Mouse (Mus musculus) limb, embryonic 11.5 days (tissue): Measurements from ENCODE around the gene Vsig10l. TPM values are rescaled to one million over a fixed set of nuclear protein-coding genes. Genes with fewer than 3 reads are reported as not detected.

ENCODE experiments used
- ATAC-seq: fragments of 200-750 bp; cut with Nextera tagmentation; 2 replicates; pipeline ENCODE4 v1.8.0; 2017; ENCODE audit warnings: low read depth; ENCODE audit not compliant: insufficient number of reproducible peaks, low FRiP score, low TSS enrichment
- DNase-seq: peaks from one replicate; pipeline ENCODE4 v3.0.0-alpha.2; 2015; ENCODE audit warnings: low spot score
- H3K27ac ChIP-seq: fragments of 300-500 bp; sonication (generic); replicated peaks from 2 replicates; pipeline ENCODE4 v1.5.1; 2014; ENCODE audit warnings: low read depth, mild to moderate bottlenecking, low read length
- H3K27me3 ChIP-seq: fragments of 300-500 bp; sonication (generic); 2 replicates; pipeline ENCODE4 v1.6.1; 2014; ENCODE audit warnings: mild to moderate bottlenecking, low read length, mixed read lengths; ENCODE audit not compliant: control insufficient read depth, insufficient read depth
- H3K36me3 ChIP-seq: fragments of 300-500 bp; sonication (generic); 2 replicates; pipeline ENCODE4 v1.6.1; 2014; ENCODE audit warnings: mild to moderate bottlenecking, low read length, moderate library complexity, mixed read lengths; ENCODE audit not compliant: control insufficient read depth, insufficient read depth
- H3K4me1 ChIP-seq: fragments of 300-500 bp; sonication (generic); 2 replicates; pipeline ENCODE4 v1.6.1; 2014; ENCODE audit warnings: low read length, mixed read lengths; ENCODE audit not compliant: control insufficient read depth, insufficient read depth
- H3K4me2 ChIP-seq: fragments of 300-500 bp; sonication (generic); 2 replicates; pipeline ENCODE4 v1.6.1; 2014; ENCODE audit warnings: low read depth, mild to moderate bottlenecking, moderate library complexity; ENCODE audit not compliant: severe bottlenecking
- H3K4me3 ChIP-seq: fragments of 300-500 bp; sonication (generic); 2 replicates; pipeline ENCODE4 v1.5.1; 2014; ENCODE audit warnings: low read depth, low read length
- H3K9ac ChIP-seq: fragments of 300-500 bp; sonication (generic); 2 replicates; pipeline ENCODE4 v1.6.1; 2014; ENCODE audit warnings: mild to moderate bottlenecking, low read length
- H3K9me3 ChIP-seq: fragments of 300-500 bp; sonication (generic); 2 replicates; pipeline ENCODE4 v1.6.1; 2016; ENCODE audit warnings: low read length; ENCODE audit not compliant: control insufficient read depth
- WGBS: fragments of 180-500 bp; shearing (Covaris S2); extraction: QIAGEN DNeasy Blood & Tissue Kit; methylation state at CpG from one replicate; pipeline ENCODE4 v1.1.7; 2014; 5-methylcytosine and 5-hydroxymethylcytosine counted together
- polyA plus RNA-seq: library from polyadenylated mRNA; unstranded; fragments of >200 nt; fragmentation: Nextera tagmentation; extraction: Ambion mirVana; gene quantifications from 2 replicates; pipeline ENCODE4 v1.2.1, GENCODE M21; 2014

Vsig10l gene
- polyA plus RNA-seq, 1 experiment from 2014 or later = 2.0 TPM

DNA sequence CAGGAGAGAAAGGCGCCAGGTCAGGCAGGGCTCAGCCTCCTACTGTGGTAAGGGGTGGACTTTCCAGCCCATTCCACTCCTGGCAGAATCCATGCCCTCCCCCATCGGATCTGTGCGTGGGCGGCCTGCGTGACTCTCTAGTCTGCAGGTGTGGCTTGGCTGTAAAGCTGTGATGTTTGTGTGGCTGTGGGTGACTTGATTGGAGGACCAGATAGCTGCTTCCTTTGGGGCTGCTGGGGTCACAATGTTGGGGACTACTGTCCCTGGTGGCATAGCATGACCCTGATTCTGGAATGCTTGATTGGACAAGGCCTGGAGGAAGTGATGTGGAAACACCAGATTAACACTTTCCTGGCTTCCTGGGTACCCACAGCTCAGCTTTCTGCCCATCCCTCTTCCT is 25.7 kb downstream of the Vsig10l start:
- no peaks in the 10 kb centered on the region for H3K9me3 ChIP-seq
- no peaks in the 10 kb centered on the region; the same call in 1 of the 2 replicates for H3K27me3 ChIP-seq
- 33% methylated on average over 5 of the region's 5 CpGs for WGBS
- H3K36me3 ChIP-seq = no peaks in the 10 kb centered on the region
- no peaks in the 10 kb centered on the region for H3K4me1 ChIP-seq
- H3K4me2 ChIP-seq = no peak overlapping the region; the same call in 1 of the 2 replicates
- H3K4me3 ChIP-seq = no peak overlapping the region
- no peak overlapping the region for H3K27ac ChIP-seq
- ATAC-seq (no peak), DNase-seq (no peak)
- H3K9ac ChIP-seq = no peak overlapping the region

DNA sequence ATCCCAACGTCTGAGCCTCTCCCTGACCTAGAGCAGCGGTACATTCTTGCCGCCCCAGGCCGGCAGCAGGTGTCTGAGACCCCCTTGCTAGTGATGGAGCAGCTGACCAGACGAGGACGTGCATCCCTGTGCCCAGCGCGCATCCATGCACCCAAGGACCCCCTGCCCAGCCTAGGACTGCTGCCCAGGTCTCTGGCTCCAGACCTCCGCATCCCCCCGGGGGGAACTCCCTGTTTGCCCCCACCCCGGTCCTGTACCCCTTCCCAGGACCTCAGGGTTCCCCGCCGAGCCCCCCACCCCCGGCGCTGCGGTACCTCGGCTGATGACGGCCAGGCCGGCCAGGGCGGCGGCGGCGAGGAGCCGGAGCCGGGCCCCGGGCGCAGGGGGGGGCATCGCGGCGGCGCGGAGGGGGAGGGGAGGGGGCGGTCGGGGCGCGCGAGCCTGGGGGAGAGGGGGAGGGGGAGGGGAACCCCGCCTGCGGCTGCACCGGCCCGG is 26.7 kb downstream of the Vsig10l start, which contains the start of gene Iglon5:
Iglon5 (minus strand) TSS at position 445 of the 495 bp plus-strand sequence.
- DNase-seq (peak; percentile 36), ATAC-seq (peak; percentile 59)
- H3K27ac ChIP-seq = no peak within 1 kb of the TSS
- no peaks in the 10 kb centered on the region; the same call in 1 of the 2 replicates for H3K27me3 ChIP-seq
- no peaks in the 10 kb centered on the region for H3K36me3 ChIP-seq
- peak within 1 kb of the TSS; percentile 51 for H3K4me3 ChIP-seq
- H3K9ac ChIP-seq = peak within 1 kb of the TSS; percentile 69
- H3K9me3 ChIP-seq = no peaks in the 10 kb centered on the region
- H3K4me2 ChIP-seq = peak within 1 kb of the TSS; percentile 76
- H3K4me1 ChIP-seq = no peaks in the 10 kb centered on the region
- 1% methylated on average over 16 of the region's 41 CpGs for WGBS

DNA sequence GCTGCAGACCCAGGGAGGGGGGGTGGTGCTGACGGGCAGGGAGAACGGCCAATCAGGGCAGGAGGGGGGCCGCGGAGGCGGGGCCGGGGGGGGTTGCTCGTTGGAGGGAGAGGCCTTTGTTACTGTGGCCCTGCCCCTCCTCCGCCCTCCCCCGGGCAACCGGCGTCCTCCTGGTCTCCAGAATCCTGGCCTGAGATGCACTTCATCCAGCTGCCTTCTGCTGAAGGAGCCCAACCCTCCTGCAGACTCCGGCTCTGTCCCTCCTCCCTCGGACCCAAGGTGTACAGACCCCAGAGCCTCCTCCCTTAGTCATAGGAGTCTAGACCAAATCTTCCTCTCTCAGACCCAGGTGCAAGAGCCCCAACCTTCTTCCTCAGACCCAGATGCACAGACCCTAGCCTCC is 27.2 kb downstream of the Vsig10l start:
- Histone ChIP-seq H3K4me3 (peak overlapping the region; percentile 51), H3K27ac (no peak overlapping the region), H3K4me1 (no peaks in the 10 kb centered on the region), H3K4me2 (peak overlapping the region; percentile 76), H3K9me3 (no peaks in the 10 kb centered on the region), H3K36me3 (no peaks in the 10 kb centered on the region), H3K27me3 (no peaks in the 10 kb centered on the region; the same call in 1 of the 2 replicates), H3K9ac (peak overlapping the region; percentile 69)
- 0% methylated on average over 8 of the region's 13 CpGs for WGBS
- ATAC-seq (peak; percentile 88), DNase-seq (peak; percentile 84)

DNA sequence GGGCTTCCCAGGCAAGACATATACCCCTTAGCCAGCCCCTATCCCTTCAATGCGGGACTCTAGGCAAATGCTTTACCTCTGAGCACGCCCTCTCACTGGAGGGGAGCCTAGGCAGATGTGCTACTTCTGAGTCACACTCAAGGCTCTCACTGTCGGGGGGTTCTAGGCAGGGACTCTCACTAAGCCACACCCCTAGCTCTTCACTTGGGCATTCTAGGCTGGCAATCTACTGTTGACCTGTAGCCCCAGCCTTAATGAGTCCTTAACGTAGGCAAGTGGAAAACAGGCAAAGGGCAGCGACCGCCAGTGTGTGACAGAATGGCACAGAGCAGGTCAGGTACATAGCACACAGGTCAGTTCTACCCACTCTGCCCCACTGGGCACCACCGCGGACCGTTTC is 27.9 kb downstream of the Vsig10l start:
- DNase-seq (no peak), ATAC-seq (no peak)
- Histone ChIP-seq H3K4me2 (no peak overlapping the region), H3K9ac (no peak overlapping the region), H3K27me3 (no peaks in the 10 kb centered on the region; the same call in 1 of the 2 replicates), H3K27ac (no peak overlapping the region), H3K36me3 (no peaks in the 10 kb centered on the region), H3K4me3 (no peak overlapping the region), H3K4me1 (no peaks in the 10 kb centered on the region), H3K9me3 (no peaks in the 10 kb centered on the region)
- WGBS = 55% methylated on average over 9 of the region's 9 CpGs

DNA sequence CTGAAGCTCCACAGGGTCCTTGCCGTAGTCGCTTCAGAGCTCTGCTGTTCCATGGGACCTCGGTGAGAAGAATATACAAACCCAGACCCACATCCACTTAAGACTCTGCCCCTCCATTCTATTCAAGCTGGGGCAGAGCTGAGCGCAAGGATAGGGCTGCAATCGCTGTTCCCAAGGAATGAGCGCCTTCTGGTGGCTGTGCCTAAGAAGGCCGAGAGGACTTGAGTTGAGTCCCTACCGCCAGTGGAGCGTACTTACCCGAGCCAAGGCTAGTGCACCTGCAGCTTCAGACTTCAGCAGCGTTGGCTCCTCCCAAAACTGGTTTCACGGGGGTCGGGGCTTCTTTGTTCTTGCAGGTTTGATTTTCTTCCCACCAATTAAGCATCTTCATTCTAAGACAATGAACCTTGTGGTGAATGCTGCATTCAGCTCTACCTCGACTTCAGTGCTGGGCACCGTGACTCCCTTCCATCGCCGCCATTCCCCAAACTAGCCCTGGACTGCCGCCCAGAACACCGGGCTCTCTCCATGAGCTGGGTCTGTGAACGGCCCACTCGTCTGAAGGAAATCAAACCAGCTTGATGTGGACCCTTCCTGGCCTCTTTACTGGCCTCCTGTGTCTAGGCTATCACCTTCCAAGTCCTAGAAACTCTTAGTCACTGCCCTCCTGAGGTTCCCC is 32.5 kb downstream of the Vsig10l start:
- Histone ChIP-seq H3K27me3 (no peaks in the 10 kb centered on the region), H3K36me3 (no peaks in the 10 kb centered on the region), H3K4me1 (no peaks in the 10 kb centered on the region), H3K4me2 (no peak overlapping the region), H3K9me3 (no peaks in the 10 kb centered on the region; the same call in 1 of the 2 replicates), H3K4me3 (no peak overlapping the region), H3K9ac (no peak overlapping the region), H3K27ac (no peak overlapping the region)
- DNase-seq = peak; percentile 48
- WGBS = 16% methylated on average over 21 of the region's 21 CpGs
- 0 out of 2 replicates have a peak, but pooled peaks have one; percentile 41 for ATAC-seq

DNA sequence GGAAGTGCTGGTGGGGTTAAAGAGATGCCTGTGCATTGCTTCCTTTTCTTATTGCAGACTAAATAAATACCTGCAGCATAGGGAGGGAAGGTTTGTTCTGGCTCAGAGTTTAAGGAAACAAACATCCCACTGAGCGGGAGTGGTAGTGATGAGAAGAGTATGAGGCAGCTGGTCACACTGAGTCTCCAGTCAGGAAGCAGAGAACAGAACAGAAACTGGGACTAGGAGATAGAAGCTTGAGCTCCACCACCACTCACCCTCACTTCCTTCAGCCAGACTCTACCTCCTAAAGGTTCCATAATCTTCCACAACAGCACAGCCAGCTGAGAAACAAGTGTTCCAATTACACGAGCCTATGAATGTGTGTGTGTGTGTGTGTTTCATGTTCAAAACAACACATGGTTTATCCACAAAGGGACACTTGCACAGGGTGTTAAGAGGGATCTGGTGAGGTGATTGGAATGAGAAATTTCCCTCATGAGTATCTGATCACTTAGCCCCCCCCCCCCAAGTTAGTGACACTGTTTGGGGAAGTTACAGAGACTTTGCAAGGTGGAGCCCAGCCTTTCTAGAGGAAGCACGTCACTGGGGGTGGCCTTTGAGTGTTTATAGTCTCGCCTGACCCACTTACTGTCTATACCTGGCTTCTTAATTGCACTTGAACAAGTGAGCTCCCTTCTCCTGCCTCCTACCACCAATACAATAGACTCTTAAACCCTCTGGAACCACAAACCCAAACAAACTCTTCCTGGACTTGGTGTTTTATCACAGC is 48.9 kb downstream of the Vsig10l start:
- no peak overlapping the region for H3K4me3 ChIP-seq
- WGBS = 51% methylated on average over 4 of the region's 4 CpGs
- no peak for DNase-seq

DNA sequence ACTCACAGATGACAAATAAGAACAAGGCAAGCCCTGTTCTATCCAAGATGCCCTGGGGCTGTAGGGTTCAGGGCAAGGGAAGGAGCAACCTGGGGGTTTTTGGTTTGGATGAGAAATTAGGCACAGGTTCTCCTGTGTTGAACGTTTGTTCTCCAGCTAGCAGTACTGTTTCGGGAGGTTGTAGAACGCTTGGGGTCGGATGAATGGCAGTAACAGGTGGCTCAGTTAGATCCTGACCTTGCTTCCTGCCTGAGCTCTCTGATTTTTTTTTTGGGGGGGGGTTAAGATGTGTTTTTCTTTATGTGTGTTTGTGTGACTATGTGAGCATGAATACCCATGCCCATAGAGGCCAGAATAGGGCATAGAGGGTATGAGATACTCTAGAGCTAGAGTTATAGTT is 49.6 kb downstream of the Vsig10l start:
- H3K4me1 ChIP-seq = no peaks in the 10 kb centered on the region
- H3K4me2 ChIP-seq = no peak overlapping the region
- H3K27me3 ChIP-seq = no peaks in the 10 kb centered on the region
- no peak for DNase-seq
- no peak overlapping the region for H3K4me3 ChIP-seq
- 72% methylated on average over 4 of the region's 4 CpGs for whole genome bisulfite sequencing
- no peaks in the 10 kb centered on the region for H3K9me3 ChIP-seq
- no peak overlapping the region for H3K27ac ChIP-seq
- no peak for ATAC-seq
- H3K36me3 ChIP-seq = no peaks in the 10 kb centered on the region
- no peak overlapping the region for H3K9ac ChIP-seq

More for the DNA sequence above, 48.9 kb downstream of the Vsig10l start:
- no peaks in the 10 kb centered on the region for H3K4me1 ChIP-seq
- no peak overlapping the region for H3K4me2 ChIP-seq
- H3K36me3 ChIP-seq = no peaks in the 10 kb centered on the region
- no peak for ATAC-seq
- no peaks in the 10 kb centered on the region for H3K27me3 ChIP-seq
- H3K9ac ChIP-seq = no peak overlapping the region
- no peak overlapping the region for H3K27ac ChIP-seq
- no peaks in the 10 kb centered on the region for H3K9me3 ChIP-seq

DNA sequence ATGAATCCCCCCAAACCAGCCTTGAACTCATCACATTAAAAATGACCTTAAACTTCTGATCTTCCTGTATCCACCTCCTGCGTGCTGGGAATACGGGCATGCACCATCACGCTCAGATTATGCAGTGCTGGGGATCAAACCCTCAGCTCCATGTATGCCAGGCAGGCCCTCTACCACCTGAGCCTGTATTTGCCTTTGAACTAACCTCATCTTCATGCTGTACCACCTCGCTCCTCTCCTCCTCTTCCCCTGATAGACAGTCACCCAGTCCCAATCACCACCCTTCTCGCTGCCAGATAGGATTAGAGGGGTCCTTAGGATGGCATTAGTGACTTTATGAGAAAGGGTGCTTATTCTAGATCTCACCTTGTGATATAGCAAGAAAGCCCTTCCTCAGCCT is 52.1 kb downstream of the Vsig10l start:
- no peaks in the 10 kb centered on the region for H3K36me3 ChIP-seq
- H3K4me2 ChIP-seq = no peak overlapping the region
- DNase-seq (no peak), ATAC-seq (no peak)
- H3K27ac ChIP-seq = no peak overlapping the region
- 81% methylated on average over 5 of the region's 5 CpGs for WGBS
- H3K9me3 ChIP-seq = no peaks in the 10 kb centered on the region
- H3K9ac ChIP-seq = no peak overlapping the region
- no peaks in the 10 kb centered on the region for H3K4me1 ChIP-seq
- no peak overlapping the region for H3K4me3 ChIP-seq
- no peaks in the 10 kb centered on the region for H3K27me3 ChIP-seq
